Mouse (Mus musculus): Measurements from ENCODE around the gene Adarb1.
A peak's percentile ranks its signal among the peaks of the same experiment; 100 is the strongest.

Gene Adarb1

GRCm38 (mm10) chr10:77385731-77386130, 32.3 kb downstream of the Adarb1 start:
- no peak for DNase-seq (ENCODE audit: low read depth, low spot score)

GRCm38 (mm10) chr10:77383045-77383444, 35.0 kb downstream of the Adarb1 start:
- no peak for DNase-seq (ENCODE audit: low read depth, low spot score)

- no peak for DNase-seq (ENCODE audit: low read depth, low spot score)
Observed at GRCm38 (mm10) chr10:77381191-77381590, 36.9 kb downstream of the Adarb1 start.

GRCm38 (mm10) chr10:77380716-77381115, 37.4 kb downstream of the Adarb1 start:
- DNase-seq (ENCODE audit: low read depth, low spot score), result no peak

GRCm38 (mm10) chr10:77379199-77379598, 38.9 kb downstream of the Adarb1 start:
- no peak for DNase-seq (ENCODE audit: low read depth, low spot score)

GRCm38 (mm10) chr10:77376056-77376455, 42.0 kb downstream of the Adarb1 start:
- DNase-seq (ENCODE audit: low read depth, low spot score), result no peak

GRCm38 (mm10) chr10:77374948-77375347, 43.1 kb downstream of the Adarb1 start:
- DNase-seq (ENCODE audit: low read depth, low spot score), result no peak

GRCm38 (mm10) chr10:77374407-77374806, 43.7 kb downstream of the Adarb1 start:
- no peak for DNase-seq (ENCODE audit: low read depth, low spot score)

GRCm38 (mm10) chr10:77370129-77370528, 47.9 kb downstream of the Adarb1 start:
- DNase-seq (ENCODE audit: low read depth, low spot score), result no peak

GRCm38 (mm10) chr10:77367973-77368372, 50.1 kb downstream of the Adarb1 start:
- no peak for DNase-seq (ENCODE audit: low read depth, low spot score)

GRCm38 (mm10) chr10:77366959-77367358, 51.1 kb downstream of the Adarb1 start:
- DNase-seq (ENCODE audit: low read depth, low spot score), result no peak

GRCm38 (mm10) chr10:77365212-77365611, 52.9 kb downstream of the Adarb1 start:
- no peak for DNase-seq (ENCODE audit: low read depth, low spot score)

- no peak for DNase-seq (ENCODE audit: low read depth, low spot score)
Observed at GRCm38 (mm10) chr10:77360486-77360885, 57.6 kb downstream of the Adarb1 start.

GRCm38 (mm10) chr10:77357957-77358356, 60.1 kb downstream of the Adarb1 start:
- DNase-seq (ENCODE audit: low read depth, low spot score), result no peak

- no peak for DNase-seq (ENCODE audit: low read depth, low spot score)
Observed at GRCm38 (mm10) chr10:77353031-77353745, 64.9 kb downstream of the Adarb1 start.

- DNase-seq (ENCODE audit: low read depth, low spot score), result peak; percentile 60
Observed at GRCm38 (mm10) chr10:77342842-77343241, 75.2 kb downstream of the Adarb1 start.

GRCm38 (mm10) chr10:77341711-77342110, 76.4 kb downstream of the Adarb1 start:
- peak; percentile 67 for DNase-seq (ENCODE audit: low read depth, low spot score)

GRCm38 (mm10) chr10:77341059-77341458, 77.0 kb downstream of the Adarb1 start:
- DNase-seq (ENCODE audit: low read depth, low spot score), result peak; percentile 50

- DNase-seq (ENCODE audit: low read depth, low spot score), result no peak
Observed at GRCm38 (mm10) chr10:77339871-77340341, 78.2 kb downstream of the Adarb1 start.

- no peak for DNase-seq (ENCODE audit: low read depth, low spot score)
Observed at GRCm38 (mm10) chr10:77333518-77333917, 84.6 kb downstream of the Adarb1 start.

GRCm38 (mm10) chr10:77329446-77330094, 88.5 kb downstream of the Adarb1 start:
- DNase-seq (ENCODE audit: low read depth, low spot score), result no peak

- DNase-seq (ENCODE audit: low read depth, low spot score), result peak; percentile 58
Observed at GRCm38 (mm10) chr10:77324716-77325115, 93.4 kb downstream of the Adarb1 start.

- no peak for DNase-seq (ENCODE audit: low read depth, low spot score)
Observed at GRCm38 (mm10) chr10:77321611-77322010, 96.5 kb downstream of the Adarb1 start.
